Mouse (Mus musculus) thymus, postnatal 4 days (tissue): ENCODE results near the gene Mlip.
A peak's percentile ranks its signal among the peaks of the same experiment; 100 is the strongest.
"Not testable (repeated sequence)": the region's sequence is repeated elsewhere in the genome, so short reads cannot be mapped to it uniquely, and the experiment has no call there.

ENCODE experiments used
- DNase-seq: peaks from one replicate; pipeline ENCODE4 v3.0.0; 2021

Mlip gene

GRCm38 (mm10) chr9:77352432-77353175, at the start of gene Mlip:
Gene Mlip (minus strand): TSS chr9:77352969.
- no peak for DNase-seq

DNA sequence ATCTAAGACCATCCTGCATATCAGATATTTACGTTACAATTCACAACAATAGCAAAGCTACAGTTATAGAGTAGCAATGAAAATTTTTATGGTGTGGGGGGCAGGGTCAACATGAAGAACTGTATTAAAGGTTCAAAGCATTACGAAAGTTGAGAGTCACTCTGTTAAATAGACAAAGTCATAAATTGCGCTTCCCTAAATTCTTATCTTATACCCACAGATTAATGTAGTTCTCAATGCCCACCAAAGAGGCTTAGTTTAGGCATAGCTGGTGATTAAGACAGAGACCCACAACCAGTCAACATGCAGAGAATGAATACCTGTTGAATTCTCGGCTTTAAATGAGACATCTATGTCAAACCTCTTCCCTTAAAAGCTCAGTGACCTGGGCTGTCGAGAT, 47.0 kb upstream of the Mlip start:
- no peak for DNase-seq

GRCm38 (mm10) chr9:77398856-77399631, 46.3 kb upstream of the Mlip start:
- DNase-seq = no peak

DNA sequence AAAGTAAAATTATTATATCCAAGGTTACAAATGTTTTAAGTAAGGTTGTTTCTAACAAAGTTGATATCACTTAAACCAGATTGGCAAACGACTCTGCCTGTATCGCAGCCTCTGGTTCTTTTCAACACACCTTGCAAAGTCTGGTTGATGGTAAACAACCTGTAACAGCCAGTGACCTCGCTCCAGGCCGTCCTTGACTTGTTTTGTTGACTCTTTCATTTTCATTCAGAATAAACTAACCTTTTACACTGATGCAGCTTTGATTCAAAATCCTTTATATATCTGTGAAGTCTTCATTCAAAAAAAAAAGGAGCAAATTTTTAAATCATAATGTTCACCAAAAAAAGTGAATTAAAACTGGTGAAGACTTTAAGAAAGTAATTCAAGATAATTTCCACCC, 44.3 kb upstream of the Mlip start:
- no peak for DNase-seq

- no peak for DNase-seq
These were observed 38.5 kb upstream of the Mlip start for GRCm38 (mm10) chr9:77391248-77391647.

GRCm38 (mm10) chr9:77388956-77389355, 36.2 kb upstream of the Mlip start:
- DNase-seq = no peak

- no peak for DNase-seq
These were observed 34.0 kb upstream of the Mlip start for GRCm38 (mm10) chr9:77386751-77387150.

DNA sequence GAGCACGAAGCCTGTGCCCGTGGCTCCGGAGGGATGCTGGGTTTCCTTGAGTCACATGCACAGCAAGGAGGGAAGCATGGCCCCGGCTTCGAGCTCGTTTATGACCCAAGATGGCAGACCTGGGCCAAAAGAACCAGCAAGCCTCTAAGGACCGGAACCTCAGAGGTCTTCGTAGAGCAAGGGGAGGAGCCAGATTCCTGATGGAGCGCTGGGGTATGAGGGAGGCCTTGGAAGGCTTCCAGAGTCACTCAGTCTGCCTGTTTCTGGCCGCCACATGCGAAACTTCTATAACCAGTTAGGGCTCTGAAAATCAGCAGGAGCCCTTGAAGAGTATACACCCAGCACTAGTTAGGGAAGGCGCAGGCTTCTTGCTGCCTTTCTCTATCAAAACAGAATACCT, 32.8 kb upstream of the Mlip start:
- DNase-seq = no peak

DNA sequence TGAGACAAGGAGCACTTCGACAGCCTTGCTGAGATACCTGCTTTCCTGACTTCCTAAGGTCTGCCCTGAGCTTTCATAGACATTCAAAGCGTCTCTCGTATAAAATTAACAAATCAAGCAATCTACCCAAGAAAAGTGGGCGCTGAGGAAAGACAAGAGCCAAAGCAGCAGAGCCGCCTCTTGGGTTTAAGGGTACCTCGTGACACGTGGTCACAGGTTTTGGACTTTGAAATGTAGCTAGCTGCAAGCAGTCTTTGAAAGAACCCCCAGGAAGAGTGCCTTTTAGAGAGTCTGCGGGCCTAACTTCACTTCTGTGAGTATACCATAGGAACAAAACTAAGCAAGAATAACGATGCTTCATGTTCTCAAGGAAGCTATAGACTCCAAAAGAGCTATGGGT, 31.9 kb upstream of the Mlip start:
- no peak for DNase-seq

- no peak for DNase-seq
These were observed 31.2 kb upstream of the Mlip start for GRCm38 (mm10) chr9:77383951-77384350.

GRCm38 (mm10) chr9:77382514-77382913, 29.7 kb upstream of the Mlip start:
- DNase-seq = no peak

GRCm38 (mm10) chr9:77381565-77381964, 28.8 kb upstream of the Mlip start:
- DNase-seq = peak; percentile 76

- DNase-seq = peak; percentile 89
These were observed 26.9 kb upstream of the Mlip start for GRCm38 (mm10) chr9:77379625-77380024.

DNA sequence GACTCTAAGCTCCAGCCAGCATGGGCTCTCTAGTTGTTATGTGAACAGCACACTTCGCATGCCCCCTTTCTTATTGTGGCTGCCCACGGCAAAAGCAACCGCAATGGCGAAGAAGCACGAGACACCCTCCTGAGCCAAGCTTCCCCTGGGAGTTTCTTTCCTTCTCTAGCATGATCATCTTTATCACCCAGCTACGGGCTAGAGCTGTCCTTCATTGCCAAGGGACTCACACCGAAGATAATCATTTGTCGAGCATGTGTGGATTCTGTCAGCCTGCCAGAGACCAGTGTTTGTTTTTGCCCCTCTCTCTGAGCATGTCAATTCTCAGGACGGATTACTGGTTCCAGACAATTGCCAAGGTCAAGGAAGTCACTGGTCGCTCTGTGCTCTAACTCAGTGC, 24.9 kb upstream of the Mlip start:
- DNase-seq = no peak

DNA sequence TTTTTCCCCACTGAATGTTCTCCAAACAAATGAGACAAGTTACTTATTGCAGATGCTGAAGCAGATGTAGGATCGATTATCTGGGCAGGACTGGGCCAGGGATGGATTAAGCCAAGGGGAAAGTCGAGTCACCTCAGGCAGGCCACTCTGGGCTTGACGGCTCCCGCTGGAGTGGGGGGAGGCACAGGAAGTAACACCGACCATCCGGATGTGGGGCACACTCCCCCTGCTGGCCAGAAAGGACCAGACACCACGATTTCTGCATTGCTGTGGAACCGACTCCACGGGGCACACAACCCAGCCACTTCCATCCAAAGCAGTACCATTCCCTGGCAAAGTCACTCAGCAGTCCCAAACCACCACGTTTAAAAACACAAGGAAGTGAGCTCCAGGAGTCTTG, 24.3 kb upstream of the Mlip start:
- peak; percentile 74 for DNase-seq

DNA sequence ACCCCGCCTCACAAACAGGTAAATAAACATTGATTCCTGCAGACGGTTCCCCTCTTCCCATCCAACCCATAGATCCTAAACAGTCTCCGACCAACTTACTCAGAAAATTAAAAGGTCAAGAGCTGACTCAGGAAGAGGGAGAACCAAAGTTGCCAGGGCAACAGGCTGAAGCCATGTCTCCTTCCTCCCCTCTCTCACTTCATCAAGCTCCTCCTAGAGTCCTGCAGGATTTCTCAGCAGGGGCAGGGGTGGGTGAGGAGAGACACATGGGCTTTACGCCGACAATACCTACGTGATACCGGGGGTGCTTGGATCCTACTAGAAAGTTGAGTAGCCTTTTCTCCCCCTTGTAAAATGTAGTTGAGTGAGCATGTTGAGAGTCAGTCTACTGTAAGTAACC, 23.8 kb upstream of the Mlip start:
- DNase-seq = no peak

GRCm38 (mm10) chr9:77370706-77371105, 17.9 kb upstream of the Mlip start:
- no peak for DNase-seq

DNA sequence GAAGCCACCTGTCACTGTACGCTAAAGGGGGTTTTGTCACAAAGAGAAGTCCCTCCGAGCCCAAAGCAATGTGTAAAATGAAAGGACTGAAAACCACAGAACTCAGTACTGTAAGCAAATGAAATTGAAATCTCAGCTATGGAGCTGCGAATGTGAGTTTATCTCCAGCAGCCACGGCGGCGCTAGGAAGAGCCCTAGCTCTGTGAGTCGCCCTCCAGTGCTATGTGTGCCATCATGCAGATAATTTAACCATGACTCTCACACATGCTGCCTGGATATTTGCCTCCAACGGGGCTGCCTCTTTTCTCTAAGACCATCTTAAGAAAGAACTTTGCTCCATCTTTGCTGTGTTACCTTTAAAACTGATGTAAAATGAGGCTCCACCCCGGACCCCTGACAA, 16.5 kb upstream of the Mlip start:
- DNase-seq = no peak

GRCm38 (mm10) chr9:77364681-77365080, 11.9 kb upstream of the Mlip start:
- not testable (repeated sequence) for DNase-seq

DNA sequence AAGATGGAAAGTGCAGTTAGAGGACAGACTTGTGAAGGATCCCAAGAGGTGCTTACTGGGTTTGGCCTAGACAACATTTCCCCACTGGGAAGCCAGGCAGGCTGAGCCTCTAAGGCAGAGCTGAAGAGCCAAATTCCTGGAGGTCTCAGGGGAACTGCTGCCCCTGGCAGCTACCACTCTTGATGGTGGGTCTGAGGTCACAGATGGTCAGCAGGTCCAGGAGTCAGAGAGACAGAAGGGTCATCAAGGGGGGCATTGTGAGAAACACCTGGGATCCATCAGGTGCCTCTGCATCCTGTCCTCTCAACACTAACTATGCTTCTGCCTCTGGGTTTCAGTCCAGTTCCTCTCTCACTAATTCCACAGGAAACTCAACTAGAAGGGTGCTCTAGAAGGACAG, 10.1 kb upstream of the Mlip start:
- DNase-seq = no peak

DNA sequence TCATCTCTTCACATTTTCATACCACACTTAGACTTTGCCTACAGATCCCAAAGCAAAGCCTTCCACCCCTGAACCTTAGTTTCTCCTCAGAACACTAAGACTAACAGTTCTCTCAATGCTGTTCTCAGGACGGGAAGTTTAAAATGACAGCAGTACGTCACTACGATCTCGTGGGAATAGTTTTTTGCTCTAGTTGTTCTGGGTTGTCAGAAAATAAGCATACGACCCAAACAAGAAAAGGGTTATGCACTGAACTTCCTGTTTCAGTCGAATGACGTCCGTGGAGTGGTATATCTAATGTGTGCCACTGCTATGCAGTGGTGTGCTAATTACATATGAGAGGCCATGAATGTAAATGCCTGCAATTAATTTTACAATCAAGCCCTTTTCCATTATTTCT, 7.9 kb upstream of the Mlip start:
- no peak for DNase-seq

GRCm38 (mm10) chr9:77359278-77359973, 6.7 kb upstream of the Mlip start:
- DNase-seq = no peak

DNA sequence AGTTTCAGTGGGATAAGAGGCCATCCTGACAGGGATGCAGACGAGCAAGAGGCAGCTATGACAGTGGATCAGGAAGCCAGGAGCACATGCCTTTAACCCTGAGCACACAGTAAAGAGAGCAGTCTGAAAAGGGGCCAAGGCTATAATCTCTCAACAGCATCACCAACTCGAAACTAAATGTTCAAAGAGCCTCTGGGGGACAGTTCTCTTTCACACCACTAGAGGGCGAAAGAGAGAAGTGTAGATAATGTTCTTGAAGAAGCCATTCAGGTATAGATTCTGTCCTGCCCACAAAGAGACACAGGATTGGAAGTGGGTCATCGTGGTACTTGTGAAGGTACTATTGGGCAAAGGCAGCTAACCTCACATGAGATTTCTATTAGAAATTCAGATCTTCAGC, 1.2 kb upstream of the Mlip start:
- peak; percentile 10 for DNase-seq

GRCm38 (mm10) chr9:77347704-77348103, 5.1 kb downstream of the Mlip start:
- DNase-seq = no peak
